Mouse (Mus musculus) layer of hippocampus, adult 11-12 months (tissue): ENCODE results near the gene Ap1b1.

Experiments
- DNase-seq: peaks from one replicate; pipeline ENCODE4 v3.0.0; 2022; ENCODE audit warnings: low spot score

Ap1b1 gene

GRCm38 (mm10) chr11:5035421-5035820, 48.8 kb downstream of the Ap1b1 start:
- DNase-seq, result peak; percentile 82

- DNase-seq, result no peak
These were observed 50.7 kb downstream of the Ap1b1 start for GRCm38 (mm10) chr11:5037146-5037854.

GRCm38 (mm10) chr11:5040585-5040984, 54.0 kb downstream of the Ap1b1 start:
- DNase-seq, result no peak

- DNase-seq, result peak; percentile 80
These were observed 54.6 kb downstream of the Ap1b1 start for GRCm38 (mm10) chr11:5041144-5041780.

- DNase-seq, result no peak
These were observed 56.2 kb downstream of the Ap1b1 start for GRCm38 (mm10) chr11:5042645-5043381.

- no peak for DNase-seq
These were observed 59.8 kb downstream of the Ap1b1 start for GRCm38 (mm10) chr11:5046321-5046926.

- DNase-seq, result no peak
These were observed 65.0 kb downstream of the Ap1b1 start for GRCm38 (mm10) chr11:5051629-5052028.

- peak; percentile 65 for DNase-seq
These were observed 65.7 kb downstream of the Ap1b1 start for GRCm38 (mm10) chr11:5052200-5052854.

- DNase-seq, result no peak
These were observed 67.5 kb downstream of the Ap1b1 start for GRCm38 (mm10) chr11:5054151-5054550.

GRCm38 (mm10) chr11:5054874-5055273, 68.2 kb downstream of the Ap1b1 start:
- no peak for DNase-seq

GRCm38 (mm10) chr11:5055945-5056938, 69.6 kb downstream of the Ap1b1 start:
- no peak for DNase-seq

GRCm38 (mm10) chr11:5057064-5057463, 70.4 kb downstream of the Ap1b1 start:
- DNase-seq, result no peak

GRCm38 (mm10) chr11:5057541-5057855, 70.9 kb downstream of the Ap1b1 start:
- DNase-seq, result no peak

GRCm38 (mm10) chr11:5057856-5058641, 71.4 kb downstream of the Ap1b1 start, which contains the start of gene Rasl10a:
Gene Rasl10a, plus strand, starts transcription at chr11:5058128.
- DNase-seq, result peak; percentile 55

- DNase-seq, result no peak
These were observed 72.2 kb downstream of the Ap1b1 start for GRCm38 (mm10) chr11:5058783-5059182.

GRCm38 (mm10) chr11:5059230-5059629, 72.6 kb downstream of the Ap1b1 start:
- no peak for DNase-seq

GRCm38 (mm10) chr11:5059704-5060156, 73.1 kb downstream of the Ap1b1 start:
- DNase-seq, result peak; percentile 74

GRCm38 (mm10) chr11:5060756-5061412, 74.3 kb downstream of the Ap1b1 start:
- peak; percentile 37 for DNase-seq

GRCm38 (mm10) chr11:5061413-5062139, 75.0 kb downstream of the Ap1b1 start:
- DNase-seq, result peak; percentile 94
